Mouse (Mus musculus): Measurements from ENCODE around the gene Lbhd1.

Gene Lbhd1

DNA sequence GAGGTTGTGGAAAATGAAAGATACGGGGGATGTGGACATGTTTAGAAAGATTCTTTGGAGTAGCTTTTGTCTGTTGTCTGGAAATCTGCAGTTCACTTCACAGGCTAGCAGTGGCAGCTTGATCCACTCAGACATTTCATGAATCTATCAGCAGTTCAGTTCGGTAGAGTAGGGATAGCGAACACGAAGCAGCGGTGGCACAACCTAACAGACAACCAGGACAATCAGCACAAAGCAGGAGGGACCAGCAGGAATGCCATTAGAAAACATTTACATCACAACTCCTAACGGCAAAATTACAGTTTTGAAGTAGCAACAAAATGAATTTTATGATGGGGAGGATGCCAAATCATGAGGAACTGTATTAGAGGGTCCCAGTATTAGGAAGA, 36.1 kb downstream of the Lbhd1 start:
- no peak for DNase-seq

GRCm38 (mm10) chr19:8920073-8920736, 36.7 kb downstream of the Lbhd1 start, which contains the start of gene B3gat3:
Gene B3gat3 (plus strand): TSS chr19:8920374.
- peak; percentile 95 for DNase-seq

GRCm38 (mm10) chr19:8920836-8921291, 37.3 kb downstream of the Lbhd1 start:
- peak; percentile 34 for DNase-seq

- DNase-seq = no peak
Observed at GRCm38 (mm10) chr19:8921741-8922140, 38.2 kb downstream of the Lbhd1 start.

DNA sequence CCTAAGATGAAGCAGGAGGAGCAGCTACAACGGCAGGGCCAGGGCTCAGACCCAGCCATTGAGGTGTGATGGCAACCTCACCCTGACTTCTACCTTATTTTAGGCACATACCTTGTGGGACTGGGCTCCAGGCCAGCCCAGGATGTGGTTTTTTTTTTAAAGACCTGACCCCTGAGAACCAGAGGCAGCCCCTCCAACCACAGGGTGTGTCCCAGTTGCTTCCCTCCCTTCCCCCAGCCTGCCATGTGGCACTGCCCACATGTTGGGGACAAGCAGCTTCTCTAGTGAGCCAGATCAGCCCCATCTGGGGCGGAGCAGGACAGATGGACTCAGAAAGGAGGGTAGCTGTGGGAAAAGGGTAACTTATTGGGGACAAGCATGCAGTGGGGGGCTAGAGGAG, 43.2 kb downstream of the Lbhd1 start:
- no peak for DNase-seq

- DNase-seq = no peak
Observed at GRCm38 (mm10) chr19:8927891-8928525, 44.5 kb downstream of the Lbhd1 start.

- DNase-seq = no peak
Observed at GRCm38 (mm10) chr19:8928689-8929223, 45.2 kb downstream of the Lbhd1 start.

DNA sequence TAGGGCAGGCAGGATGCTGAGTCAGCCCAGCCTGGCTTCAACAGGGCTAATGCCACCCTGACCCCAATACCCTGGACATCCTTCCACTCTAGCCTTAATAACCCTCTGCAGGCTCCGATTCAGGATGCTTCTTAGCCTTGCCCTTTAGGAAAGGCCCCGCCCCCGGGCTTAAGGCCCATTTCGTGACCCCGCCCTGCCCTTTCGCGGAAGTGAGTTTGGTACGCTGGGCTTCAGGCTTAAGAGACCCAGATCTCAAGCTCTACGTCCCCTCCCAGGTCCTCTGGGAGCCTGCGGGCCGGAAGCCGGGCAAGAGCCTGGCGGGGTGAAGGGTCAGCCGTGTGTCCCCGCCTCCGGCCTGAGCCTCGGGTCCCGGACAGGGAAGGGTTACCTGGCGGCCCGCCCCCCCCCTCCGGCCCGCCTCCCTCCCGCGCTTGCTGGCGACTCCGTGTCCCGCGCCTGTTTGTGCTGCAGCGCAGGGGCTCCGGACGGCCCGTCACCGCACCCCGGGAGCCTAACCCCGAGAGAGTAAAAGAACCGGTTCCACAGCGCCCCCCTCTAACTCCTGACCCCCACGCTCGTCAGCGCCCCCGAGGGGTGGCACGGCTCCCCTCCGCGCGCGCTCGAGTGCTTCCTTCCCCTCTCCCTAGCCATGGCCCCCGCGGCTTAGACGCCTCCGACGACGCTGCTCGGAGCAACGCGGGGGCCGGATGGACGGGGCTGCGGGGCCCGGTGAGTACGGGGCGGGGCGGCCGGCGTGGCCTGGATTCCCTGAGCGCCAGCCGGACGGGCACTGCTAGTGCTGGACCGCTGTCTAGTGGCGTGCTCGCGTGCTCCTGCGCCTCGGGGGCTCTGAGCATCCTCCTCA, 45.9 kb downstream of the Lbhd1 start, which contains the start of the genes Rom1 and Eml3:
Gene Rom1, minus strand, starts transcription at position 133 of the 865 bp plus-strand sequence.
Gene Eml3, plus strand, starts transcription at position 329 of the 865 bp plus-strand sequence.
- DNase-seq = peak; percentile 91

GRCm38 (mm10) chr19:8930117-8930516, 46.6 kb downstream of the Lbhd1 start:
- no peak for DNase-seq

- no peak for DNase-seq
Observed at GRCm38 (mm10) chr19:8930771-8931170, 47.2 kb downstream of the Lbhd1 start.

- DNase-seq = no peak
Observed at GRCm38 (mm10) chr19:8936736-8937135, 53.2 kb downstream of the Lbhd1 start.

GRCm38 (mm10) chr19:8940526-8941133, 57.1 kb downstream of the Lbhd1 start:
- DNase-seq = no peak

GRCm38 (mm10) chr19:8941136-8941514, 57.6 kb downstream of the Lbhd1 start:
- no peak for DNase-seq

DNA sequence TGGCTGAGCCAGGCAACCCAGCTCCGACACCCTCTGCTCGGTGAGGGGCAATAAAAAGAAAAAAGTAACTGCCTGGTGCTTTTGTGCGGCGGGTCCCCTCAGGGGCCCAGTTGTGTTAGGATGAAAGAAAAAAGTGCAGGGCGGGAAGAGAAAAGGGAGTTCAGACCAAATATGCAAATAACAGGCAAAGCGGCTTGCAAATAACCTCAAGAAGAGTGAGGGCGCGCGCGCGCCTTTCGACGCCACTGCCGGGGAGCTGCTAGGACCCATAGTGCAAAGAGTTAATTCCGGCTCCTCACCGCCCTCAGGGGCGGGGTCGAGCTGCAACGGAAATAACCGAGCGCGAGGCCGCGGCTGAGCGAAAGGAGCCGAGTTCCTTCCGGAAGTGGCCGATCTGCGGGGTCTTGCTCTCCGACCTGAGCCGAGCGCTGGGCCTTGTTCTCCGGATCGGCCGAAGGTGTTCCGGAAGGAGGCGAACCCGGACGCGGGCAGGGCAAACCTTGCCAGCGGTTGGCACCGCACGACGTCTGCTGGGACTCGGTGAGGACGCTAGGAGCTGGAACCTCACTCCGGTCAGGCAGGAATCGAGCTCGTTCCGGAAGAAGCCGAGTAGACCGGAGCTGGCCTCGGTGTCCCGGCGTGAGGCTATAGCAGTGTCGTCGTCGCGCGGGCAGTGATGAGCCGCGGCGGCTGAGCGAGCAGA, 58.1 kb downstream of the Lbhd1 start, which contains the start of gene Mta2:
Gene Mta2, plus strand, starts transcription at position 361 of the 703 bp plus-strand sequence.
- DNase-seq = peak; percentile 95
